Mouse (Mus musculus) erythroblast, embryonic 14.5 days (primary cell): Measurements from ENCODE around the gene Gngt2.

Experiments
- GATA1 ChIP-seq: IDR thresholded peaks from 2 replicates; pipeline ENCODE4 v1.6.1; 2012; ENCODE audit warnings: low read length, inconsistent platforms, mixed read lengths
- TAL1 ChIP-seq: IDR thresholded peaks from 3 replicates; pipeline ENCODE4 v1.6.1; 2012; ENCODE audit warnings: low read length, inconsistent platforms, mixed read lengths

GRCm38 (mm10) chr11:95811741-95812140 lies 25.3 kb upstream of the Gngt2 start:
- TF ChIP-seq GATA1, result no peak
- no peak for TF ChIP-seq TAL1
